Mouse (Mus musculus): ENCODE data around the gene Foxred1.
A peak's percentile ranks its signal among the peaks of the same experiment; 100 is the strongest.

Foxred1 gene

DNA sequence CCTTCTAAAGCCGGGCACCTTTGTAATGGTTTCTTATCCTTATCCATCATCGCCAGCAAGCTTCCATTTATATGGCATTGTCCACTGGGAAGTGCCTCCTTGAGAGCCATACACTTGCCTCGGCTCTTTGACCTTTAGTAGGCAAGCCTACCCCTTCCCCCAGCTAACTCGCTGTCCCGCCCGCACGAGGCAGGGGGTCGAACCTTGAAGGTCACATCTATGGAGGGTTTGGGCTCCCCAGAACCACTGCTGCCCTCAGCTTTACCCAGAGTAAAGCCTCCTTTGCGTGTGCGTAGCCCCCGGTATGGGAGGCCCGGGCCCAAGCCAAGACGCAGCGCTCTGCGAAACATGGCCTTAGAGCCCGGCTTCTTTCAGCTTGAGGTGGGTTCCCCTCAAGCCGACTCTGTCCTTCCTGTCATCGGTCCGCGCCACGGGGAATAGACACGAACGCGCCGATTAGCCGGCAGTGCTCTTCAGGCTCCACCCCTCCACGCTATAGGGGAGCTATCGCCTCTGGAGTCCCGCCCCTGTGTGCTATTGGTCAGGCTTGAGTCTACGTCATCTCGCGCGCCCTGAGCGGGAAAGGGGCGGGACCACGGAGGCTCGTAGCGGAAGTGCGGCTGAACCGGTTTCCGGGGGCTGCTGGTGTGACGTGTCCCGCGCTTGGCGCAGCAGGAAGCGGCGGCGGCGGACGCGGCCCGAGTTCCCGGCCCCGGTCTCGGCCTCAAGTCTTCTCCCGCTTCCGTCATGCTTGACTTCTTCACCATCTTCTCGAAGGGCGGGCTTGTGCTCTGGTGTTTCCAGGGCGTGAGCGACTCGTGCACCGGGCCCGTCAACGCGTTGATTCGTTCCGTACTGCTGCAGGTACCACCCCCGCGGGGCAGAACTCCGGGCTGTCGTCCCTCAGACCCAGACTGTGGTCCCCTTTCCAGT is at the start of gene Foxred1:
Foxred1 (minus strand) TSS at position 514 of the 933 bp plus-strand sequence.
- DNase-seq, result peak; percentile 98 to 99

DNA sequence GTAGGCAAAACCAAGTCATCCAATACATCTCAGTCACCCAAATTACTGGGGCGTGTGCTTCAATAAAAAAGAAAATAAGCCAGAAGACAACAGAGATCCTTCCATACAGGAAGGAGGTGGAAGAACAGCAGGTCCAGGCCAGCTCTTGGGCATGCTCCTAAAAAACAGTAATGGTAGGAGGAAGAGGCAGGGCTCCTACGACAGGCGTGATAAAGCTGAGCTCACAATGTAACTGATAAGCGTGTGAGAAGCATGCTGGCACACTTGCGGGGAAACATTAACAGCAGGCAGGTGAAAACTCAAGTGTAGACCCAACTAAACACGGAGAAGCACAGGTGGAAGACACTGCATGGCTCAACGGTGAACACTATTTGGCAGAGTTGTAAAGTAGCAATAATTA is 46.5 kb upstream of the Foxred1 start:
- no peak for DNase-seq

DNA sequence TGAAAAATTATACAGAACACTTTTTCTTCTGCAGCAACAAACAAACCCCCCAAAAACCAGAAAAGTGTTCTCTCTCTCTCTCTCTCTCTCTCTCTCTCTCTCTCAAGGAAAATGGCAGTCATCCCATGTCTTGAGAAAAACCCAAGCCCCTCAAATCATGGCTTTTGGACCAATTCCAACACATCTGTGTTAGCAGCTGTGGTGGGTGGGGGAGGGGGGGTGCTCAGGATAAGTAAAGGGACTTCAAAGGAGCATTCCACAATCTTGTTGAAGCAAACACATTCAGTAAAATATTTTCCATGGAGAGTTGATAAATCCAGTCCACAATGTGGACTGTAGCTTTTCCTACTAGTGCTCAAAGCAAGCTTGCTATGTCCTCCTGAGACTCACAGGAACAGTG is 38.6 kb upstream of the Foxred1 start:
- no peak for DNase-seq

DNA sequence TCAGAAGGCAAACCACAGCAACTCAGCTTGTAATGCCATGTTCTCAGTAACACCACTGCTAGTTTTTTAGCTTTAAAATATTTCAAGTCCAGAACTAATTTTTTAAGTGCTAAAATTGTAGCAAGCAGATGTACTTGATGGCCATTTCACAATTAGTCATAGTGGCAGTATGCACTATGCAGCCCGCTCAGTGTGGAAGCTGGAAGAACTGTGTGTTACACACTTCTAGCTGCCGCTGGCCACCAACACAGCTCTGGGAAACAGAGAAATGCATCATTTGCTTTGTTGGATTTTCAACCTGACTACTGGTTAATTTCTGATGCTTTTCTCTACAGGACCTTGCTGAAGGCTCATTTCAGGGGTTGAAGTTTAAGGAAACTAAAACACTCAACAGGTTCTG is 36.5 kb upstream of the Foxred1 start:
- no peak for DNase-seq

DNA sequence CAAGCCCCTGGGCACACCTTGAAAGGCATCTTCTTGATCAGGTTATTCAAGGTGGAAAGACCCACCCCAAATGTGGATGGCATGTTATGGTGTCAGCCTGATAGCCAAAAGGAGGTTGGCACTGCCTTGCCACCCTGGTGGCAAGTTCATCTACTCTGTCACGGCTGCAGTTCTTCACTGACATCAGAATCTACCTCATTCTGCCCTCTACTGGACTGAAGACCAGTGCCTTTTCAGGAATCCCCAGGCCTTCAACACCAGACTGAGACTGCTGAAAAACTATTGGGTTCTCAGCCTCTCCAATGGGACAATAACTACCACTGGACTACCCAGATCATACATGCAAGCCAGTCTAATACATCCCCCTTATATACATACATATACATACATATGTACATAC is 28.9 kb upstream of the Foxred1 start:
- DNase-seq, result no peak

DNA sequence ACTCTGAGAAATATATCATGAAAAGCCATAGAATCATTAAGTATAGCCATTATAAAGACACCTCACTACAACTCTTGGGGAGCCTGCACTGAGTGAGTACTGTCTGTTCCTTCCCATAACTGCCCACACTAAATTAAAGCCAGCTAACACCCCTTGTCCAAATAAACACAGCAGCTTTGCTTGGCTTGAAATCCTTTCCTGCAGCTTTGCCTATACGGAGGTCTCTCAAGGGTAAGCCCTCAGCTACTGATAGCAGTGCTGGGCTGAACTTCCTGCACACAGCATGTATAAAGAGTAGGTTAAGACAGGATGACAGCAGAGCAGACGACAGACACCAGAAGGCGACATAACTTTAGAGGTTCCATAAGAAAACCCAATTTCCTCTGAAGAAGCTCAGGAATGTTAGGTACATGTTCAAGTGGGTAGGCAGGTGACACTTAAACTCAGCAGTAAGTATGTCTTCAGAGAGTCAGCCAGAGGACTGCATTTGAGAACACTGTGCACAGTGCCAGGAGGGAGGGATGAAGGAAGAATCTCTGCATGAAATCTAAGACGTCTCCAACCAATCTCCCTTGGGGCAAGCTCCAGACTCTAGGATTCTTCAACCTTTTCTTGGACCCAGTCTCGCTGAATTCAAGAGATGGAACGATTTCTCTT is 28.2 kb upstream of the Foxred1 start:
- DNase-seq, result no peak

DNA sequence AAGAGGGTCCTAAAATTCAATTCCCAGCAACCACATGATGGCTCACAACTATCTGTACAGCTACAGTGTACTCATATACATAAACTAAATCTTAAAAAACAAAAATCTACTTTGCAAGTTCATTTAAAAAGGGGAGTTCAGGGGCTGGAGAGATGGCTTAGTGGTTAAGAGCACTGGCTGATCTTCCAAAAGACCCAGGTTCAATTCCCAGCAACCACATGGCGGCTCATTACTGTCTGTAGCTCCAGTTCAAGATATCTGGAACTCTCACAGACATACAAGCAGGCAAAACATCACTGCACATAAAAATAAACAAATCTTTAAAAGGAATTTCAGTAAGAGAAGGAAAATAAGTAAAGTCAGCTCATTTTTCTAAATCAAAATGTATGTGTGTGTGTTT is 27.5 kb upstream of the Foxred1 start:
- no peak for DNase-seq

DNA sequence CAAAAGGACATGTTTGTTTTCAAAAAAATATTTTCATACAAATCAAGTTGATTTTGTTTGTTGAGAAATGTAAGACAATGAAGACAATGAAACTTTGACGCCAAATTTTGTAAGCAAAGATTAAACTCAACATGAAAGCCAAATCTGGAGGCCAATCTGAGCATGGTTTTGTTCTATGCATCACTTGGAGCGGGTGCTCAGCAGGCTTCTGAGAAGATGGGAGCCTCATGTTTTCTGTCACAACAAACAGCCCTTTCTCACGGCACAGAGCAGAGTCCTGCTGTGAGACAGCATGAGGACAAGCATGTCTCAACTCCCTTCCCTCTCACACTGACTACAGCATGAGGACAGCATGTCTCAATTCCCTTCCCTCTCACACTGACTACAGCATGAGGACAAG is 25.1 kb upstream of the Foxred1 start:
- DNase-seq, result no peak

DNA sequence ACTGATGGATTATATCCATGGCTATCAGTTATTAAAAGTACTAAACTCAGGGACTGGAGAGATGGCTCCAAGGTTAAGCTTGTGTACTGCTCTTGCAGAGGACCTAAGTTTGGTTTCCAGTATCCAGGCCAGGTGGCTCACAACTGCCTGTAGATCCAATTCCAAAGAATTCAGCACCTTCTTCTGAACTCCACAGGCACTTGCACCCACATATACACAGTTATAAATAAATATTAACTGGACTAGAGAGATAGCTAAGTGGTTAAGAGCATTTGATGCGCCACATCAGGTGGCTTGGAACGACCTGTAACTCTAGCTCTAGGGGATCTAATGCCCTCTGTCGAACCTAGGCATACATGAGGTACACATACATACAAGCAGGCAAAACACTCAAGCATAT is 17.8 kb upstream of the Foxred1 start:
- DNase-seq, result no peak

DNA sequence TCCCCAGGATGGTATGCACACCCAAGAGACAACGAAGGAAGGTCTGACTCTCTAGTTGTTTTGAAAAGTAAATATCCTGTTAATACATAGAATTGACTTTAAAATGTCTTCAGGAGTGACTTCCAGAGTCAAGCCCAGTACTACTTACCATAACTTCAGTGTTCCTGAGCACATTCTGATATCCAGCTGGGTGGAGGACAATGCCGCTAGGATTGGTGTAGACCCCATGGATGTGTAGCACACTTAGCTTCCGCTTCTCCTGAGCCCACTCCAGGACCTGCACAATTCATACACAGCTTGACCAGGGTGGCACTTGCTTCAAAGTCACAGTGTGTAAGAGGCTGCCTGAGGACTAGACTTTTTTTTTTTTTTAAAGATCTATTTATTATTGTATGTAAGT is 12.6 kb upstream of the Foxred1 start:
- no peak for DNase-seq

DNA sequence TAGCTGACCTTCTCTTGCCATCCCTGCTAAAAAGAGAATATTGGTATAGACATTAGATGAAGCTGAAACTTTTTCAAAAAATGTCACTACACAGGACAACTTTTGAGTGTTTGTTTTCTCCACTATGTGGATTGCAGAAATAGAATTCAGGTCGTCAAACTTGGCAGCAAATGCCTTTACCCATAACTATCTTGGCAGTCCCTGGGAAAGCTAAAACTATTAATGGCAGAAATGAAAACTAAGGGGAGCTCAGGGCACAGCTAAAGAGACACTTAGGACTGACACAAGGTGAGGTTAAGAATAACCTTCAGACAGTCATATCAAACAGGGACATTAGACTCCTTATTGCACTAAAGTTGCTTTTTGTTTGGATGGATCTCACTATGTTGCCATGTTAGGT is 7.1 kb upstream of the Foxred1 start:
- no peak for DNase-seq

DNA sequence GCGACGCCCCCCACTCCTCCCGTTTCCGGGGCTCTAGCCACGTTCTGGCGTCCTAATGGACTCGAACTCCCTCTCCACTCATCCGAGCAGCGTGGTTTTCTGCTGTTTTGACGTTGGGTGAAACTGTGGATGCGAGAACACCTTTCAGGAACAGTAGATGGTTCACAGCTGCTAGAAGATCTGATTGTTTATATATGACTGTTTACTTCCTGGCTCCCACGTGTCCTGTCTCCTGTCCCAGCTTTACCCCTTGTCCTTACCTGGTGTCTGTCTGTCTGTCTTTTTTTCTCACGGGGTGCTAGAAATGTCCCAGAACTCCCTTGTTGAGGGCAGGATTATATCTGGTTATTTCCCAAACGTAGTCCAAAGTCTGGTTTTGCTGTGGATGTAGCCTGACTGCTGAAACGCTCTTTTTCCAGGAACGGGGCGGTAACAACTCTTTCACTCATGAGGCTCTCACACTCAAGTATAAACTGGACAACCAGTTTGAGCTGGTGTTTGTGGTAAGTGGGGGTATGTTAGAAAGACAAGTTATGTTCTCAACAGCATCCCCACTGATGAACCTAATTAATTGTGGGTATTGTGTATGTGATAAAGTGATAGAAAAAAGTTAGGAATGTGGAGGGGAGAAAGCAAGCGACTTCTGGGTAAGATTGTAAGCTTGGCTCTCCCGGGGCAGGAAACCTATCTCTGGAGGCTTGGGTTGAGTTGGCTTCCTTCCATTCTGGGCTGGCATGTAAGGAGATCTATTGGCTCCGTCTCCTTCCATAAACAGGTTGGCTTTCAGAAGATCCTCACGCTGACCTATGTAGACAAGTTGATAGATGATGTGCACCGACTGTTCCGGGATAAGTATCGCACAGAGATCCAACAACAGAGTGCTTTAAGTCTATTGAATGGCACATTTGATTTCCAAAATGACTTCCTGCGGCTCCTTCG is 987 bp upstream of the Foxred1 start:
- DNase-seq, result no peak

DNA sequence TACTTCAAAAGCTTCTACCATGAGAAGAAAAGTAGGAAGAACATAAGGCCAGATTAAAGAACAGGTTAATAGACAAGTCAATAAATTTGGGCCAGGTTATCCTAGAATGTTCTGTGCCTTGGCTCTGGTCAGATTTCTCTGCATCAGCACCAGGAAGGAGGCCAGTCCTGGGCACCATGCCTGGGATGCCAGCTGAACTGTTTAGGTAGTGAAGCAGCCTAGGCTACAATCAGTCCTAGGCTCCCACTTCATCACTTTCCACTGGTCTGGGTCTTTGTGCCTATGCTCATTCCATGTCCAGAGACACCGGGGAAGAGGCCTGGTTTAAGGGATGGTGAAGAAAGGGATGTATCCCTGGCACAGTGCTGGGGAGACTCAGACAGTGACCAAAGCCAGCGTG is 6.4 kb downstream of the Foxred1 start:
- DNase-seq, result no peak

DNA sequence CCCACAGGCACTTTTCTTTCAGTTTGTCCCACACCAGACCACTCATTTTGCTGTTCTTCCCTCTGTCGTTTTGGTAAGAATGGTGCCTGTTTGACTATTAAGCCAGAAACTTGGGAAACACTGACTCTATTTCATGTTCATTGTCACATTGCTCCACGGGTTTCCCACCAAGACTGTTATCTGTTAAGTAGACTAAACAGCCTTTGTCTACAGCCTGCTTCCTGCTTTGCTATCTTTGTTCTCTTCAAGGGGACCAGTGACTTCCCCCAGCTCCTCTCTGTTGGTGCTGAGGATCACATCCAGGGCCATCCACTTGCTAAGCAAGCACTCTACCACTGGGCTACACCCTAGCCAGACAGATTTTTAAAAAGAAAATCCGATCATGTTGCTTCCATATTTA is 7.3 kb downstream of the Foxred1 start:
- DNase-seq, result no peak

DNA sequence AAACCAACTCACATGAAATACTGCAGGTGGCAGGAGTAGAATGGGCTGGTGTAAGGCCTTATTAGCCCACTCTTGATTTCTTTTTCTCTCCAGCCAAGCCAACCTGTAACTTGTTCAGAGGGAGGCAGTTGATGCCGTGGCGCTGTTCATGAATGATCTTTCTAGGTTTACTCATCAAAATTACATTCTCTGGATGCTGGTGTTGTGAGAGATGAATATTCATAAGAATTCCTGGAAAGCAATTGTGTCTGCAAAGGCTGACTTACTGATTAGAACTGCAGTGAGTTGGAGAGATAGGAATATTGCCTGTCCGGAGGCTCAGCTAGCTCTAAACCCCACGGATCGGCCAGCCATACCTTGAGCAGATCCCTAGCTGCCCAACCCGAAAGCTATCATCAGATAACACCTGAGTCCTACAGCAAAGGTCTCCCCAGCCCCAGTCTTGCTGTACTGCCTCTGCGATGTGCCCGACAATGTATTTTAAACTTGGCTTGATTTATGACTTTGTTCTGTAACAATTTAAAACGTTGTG is 10.3 kb downstream of the Foxred1 start:
- DNase-seq, result no peak

DNA sequence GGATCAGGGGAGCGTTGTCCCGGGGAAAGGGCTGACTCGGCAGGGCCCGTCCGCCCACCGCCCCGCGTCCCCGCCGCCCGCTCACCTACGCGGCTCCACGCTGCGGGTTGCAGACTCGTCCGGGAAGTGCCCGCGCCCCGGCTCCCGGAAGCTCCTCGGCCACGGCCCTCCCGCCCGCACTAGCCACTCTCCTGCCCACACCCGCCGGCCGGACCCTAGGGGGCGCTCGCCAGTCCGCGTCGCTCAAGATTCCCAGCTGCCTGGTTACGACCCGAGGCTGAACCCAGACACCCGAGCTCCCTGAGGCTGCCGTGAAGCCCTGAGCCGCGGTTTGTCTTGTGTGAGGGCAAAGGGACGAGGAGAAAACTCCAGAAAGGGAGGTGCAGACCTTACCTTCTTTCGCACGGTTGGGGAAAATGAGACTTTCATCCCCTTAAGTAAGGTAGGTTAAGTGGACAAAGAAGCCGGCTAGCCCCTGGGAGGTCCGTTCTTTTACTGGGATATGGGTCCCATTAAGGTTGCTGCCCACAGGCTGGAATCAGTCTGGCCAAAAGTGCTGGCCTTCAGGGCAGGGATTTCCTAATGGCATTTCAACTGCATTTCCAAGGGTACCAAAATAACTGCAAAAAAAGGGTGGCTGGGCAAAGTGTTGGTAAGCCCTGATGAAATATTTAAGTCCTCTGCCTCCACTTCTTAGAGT is 10.9 kb downstream of the Foxred1 start, which contains the start of the genes Srpr and Tirap:
Srpr (plus strand) TSS at position 404 of the 700 bp plus-strand sequence.
Tirap (minus strand) TSS at position 520 of the 700 bp plus-strand sequence.
- DNase-seq, result peak; percentile 80 to 84

DNA sequence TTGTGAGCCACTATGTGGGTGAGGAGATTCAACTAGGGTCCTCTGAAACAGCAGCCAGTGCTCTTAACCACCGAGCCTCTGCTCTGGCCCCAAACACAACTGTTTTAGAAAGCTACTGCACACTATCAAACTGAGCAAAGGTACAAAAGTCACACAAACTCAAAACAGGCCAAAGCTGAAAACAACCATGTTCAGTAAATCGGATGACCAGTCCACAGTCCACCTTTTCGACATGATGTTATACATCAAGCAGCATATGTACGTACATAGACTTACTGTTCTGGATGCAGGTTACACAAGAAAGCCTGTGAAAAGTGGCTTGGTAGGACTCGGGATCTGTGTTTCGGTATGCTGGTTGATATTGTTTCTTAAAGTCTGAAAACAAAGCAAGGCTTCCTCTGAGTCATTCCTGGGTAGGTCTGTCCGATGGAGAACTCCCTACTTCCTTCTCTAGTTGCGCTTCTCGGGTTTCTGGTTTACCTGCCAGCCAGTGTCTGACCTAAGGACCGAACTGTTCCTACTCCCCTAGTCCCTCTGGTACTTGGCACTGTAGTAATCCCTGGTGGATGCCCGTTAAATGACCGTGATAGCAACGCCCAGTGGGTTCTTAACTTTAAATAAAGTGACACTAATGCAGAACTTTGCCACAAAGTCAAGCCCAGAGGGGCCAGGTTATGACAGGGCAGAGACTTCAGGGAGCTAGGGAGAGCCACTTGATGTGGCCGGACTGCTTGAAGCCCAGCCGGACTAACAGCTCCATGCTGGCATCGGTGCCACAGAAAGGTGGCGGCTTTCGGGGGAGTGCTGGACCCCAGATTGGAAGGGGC is 11.7 kb downstream of the Foxred1 start:
- DNase-seq, result no peak

DNA sequence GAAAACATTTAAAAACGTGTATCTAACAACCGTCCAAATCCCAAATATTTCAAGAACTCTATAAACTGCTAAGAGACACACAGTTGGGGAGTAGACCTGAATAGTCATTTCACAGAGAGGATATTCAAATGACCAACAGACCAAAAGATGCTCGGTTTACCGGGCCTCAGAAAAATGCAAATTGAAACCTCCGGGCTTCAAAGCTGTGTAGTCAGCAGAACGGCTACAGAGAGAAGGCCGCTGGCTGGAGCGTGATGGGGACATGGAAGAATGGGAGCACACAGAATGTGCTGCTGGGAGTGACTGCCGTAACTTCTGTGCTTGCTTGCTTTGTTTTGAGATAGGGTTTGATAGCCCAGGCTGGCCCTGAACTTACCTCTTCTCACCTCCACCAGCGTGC is 12.5 kb downstream of the Foxred1 start:
- no peak for DNase-seq

DNA sequence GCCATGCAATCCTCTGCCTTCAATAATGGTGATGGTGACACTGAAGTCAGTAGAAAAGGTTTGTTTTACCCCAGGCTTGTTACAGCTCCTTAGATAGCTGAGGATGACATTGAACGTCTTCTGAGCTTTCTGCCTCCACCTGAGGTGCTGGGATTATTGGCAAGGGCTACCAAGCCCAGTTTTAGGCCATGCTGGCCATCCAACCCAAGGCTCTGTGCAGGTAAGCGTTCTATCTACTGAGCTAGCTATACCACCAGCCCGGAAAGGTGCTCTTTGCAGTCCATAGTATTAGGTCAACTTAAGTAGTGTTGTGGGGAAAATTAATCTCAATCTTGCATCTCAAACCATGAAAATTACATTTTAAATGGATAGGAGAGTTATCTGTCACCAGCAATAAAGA is 13.2 kb downstream of the Foxred1 start:
- DNase-seq, result no peak

DNA sequence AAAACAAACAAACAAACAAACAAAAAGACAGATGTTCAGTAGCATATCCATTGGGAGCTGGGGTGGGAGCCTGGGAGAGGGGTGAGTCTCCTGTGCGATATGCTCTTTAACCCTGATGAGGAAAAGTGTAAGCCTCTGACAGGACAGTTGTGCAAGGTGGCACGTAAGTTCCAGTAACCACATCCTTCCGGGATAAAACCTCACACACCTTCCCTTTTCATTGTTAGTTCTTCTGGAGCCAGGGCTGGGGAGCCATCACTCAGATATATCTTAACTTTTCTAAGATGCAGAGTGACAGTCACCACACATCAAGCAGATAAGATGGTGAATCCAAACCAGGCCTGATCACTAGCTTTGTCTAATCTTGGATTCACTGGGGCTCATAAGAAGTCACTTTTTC is 16.8 kb downstream of the Foxred1 start:
- DNase-seq, result no peak

DNA sequence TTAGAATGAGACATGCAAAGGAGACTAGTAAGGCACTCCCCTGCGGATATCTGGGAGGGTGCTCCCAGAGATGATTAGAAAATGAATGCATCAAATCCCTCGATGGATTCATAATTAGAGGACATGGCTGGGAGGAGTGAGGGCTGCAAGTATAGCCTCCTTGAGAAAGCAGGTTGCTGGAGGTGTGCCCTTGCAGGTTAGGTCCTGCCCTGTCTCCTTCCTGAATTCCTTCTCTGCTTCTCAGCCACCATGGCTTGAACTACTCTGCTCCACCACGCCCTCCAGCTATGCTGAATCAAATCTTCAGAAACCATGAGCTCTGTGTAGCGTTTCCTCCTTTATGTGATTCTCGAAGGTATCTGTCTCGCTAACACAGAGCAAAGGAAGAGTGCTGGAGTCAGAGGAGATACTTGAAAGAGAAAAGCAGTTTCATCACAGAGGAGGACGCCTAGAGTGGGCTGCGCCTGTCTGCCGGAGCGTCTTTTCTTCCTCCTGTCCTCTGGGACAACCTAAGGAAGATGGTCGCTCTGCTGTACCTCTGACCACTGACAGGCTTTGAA is 17.8 kb downstream of the Foxred1 start:
- no peak for DNase-seq

Measured in thymus, postnatal 36 days (tissue).